Mouse (Mus musculus): ENCODE data around the gene Zfp661.

Gene Zfp661

GRCm38 (mm10) chr2:127550446-127550845, 36.4 kb downstream of the Zfp661 start:
- DNase-seq (ENCODE audit: low spot score): no peak

DNA sequence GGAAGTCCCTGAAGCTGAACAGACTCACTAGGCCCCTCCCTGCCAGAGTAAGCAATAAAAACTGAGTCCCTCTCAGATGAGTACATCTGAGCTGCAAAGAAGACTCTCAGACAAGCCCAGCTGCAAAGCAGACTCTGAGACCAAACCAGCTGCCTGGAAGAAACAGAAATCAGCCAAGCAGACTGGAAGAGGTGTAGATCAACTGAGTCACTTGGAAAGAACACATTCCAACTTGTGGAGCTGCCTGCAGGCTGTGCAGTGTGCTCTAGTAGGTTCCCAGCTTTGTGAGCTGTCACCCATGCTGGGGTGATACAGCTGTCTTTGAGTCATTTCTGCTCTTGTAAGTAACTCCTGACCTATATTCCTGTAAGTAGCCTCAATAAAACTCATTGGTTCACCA, 37.2 kb downstream of the Zfp661 start:
- DNase-seq (ENCODE audit: low spot score): no peak

DNA sequence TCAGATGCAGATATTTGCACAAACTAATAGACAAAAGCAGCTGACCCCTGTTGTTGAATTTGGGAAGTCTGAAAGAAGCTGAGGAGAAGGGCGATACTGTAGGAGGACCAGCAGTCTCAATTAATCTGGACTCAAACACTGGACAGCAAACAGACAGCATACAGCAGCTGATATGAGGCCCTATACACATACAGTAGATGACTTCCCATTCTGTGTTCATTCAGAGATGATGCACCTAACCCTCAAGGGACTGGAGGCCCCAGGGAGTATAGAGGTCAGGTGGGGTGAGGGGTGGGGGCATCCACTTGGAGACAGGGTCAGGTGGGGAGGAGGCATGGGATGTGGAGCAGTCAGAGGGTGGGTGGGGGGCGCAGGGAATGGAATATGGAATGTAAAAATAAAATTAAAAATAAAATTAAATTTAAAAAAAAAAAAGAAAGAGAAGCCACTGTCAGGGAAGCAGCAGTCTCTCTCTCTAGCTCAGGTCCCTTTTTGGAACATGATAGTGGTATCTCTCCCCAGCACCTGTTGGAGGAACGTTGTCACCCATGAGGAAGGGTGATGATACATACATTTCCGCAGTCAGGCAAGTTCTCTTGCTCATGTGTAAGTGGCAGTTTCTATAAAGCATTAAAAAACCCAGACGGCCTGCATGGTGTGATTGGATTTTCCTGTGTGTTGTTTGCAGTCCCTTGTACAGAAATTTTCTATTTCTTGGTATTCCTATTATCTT, 38.4 kb downstream of the Zfp661 start:
- DNase-seq (ENCODE audit: low spot score): no peak

GRCm38 (mm10) chr2:127541697-127542096, 45.2 kb downstream of the Zfp661 start:
- no peak for DNase-seq (ENCODE audit: low spot score)

- no peak for DNase-seq (ENCODE audit: low spot score)
Observed at GRCm38 (mm10) chr2:127541185-127541584, 45.7 kb downstream of the Zfp661 start, which contains the start of gene Prom2. Gene Prom2, minus strand, starts transcription at chr2:127541467.

GRCm38 (mm10) chr2:127539494-127539893, 47.4 kb downstream of the Zfp661 start:
- no peak for DNase-seq (ENCODE audit: low spot score)

DNA sequence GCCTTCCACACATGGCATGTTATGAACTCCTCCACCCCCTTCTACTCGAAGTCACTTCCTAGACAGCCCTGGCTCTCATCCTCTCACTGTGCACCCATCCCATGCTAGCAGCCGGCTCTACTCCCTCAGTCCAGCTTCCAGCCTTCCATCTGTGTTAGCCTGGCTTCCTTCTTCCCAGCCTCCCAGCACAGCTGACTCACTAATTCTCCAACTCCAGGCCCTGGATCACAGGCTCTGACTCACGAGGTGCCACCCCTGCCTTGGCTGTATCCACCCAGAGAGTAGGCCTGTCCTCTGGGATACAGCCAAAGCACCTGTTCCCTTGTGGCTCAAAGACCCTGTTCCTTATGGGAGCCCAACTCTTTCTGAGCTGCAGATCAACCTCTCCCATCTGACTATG, 49.3 kb downstream of the Zfp661 start:
- no peak for DNase-seq (ENCODE audit: low spot score)

- no peak for DNase-seq (ENCODE audit: low spot score)
Observed at GRCm38 (mm10) chr2:127535363-127535762, 51.5 kb downstream of the Zfp661 start.

DNA sequence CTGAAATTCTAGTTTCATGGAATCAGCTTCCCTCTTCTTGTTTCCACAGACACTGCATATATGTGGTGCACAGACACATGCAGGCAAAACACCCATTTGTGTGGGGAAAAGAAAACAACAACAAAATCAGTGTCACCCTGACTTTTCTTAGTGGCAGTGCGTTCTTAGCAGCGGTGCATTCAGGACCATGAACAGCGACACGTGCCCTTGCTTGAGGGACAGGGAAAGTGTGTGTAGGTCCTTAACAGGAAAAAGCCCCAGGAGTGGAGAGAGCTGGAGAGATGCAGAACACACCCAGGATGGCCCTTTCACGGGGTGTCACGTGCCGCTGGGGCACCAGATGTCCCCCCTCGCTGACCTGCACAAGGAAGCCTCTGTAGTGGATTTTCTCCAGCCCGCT, 54.5 kb downstream of the Zfp661 start:
- DNase-seq (ENCODE audit: low spot score): no peak

DNA sequence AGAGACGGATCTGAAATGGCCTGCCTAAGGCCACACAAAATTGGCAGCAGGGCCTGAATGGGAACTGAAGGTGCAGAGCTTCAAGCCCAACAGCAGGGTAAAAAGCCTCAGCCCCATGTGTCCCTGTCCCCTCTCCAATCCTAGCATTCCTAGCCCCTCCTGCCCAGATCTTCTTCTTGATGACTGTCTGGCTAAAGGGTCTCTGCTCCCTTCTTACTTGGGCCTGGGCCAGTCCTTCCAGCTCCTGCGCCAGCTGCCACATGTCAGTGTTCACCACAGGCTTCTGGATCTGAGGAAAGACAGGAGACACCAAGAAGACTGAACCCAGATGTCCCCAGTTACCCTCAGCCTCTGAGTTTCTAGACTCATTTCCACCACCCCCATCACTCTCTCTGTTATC, 55.3 kb downstream of the Zfp661 start:
- no peak for DNase-seq (ENCODE audit: low spot score)

DNA sequence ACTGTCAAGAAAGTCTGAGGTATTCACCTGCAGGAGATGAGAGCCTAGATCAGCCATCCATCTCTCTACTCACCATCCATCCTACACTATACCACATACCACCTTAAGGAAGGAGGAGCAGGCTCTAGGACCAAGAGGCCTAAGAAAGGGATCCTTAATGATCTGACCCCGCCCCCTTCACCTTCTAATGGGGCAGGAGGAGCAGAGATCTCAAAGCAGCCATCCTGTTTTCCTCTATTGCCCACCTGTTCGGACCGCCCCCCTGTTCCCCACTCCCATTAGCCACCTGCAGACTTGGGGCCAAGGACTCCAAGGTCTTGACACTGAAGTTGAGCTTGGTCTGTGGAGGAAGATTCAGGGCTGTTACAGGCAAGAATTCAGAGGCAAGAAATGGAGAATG, 56.5 kb downstream of the Zfp661 start:
- no peak for DNase-seq (ENCODE audit: low spot score)

DNA sequence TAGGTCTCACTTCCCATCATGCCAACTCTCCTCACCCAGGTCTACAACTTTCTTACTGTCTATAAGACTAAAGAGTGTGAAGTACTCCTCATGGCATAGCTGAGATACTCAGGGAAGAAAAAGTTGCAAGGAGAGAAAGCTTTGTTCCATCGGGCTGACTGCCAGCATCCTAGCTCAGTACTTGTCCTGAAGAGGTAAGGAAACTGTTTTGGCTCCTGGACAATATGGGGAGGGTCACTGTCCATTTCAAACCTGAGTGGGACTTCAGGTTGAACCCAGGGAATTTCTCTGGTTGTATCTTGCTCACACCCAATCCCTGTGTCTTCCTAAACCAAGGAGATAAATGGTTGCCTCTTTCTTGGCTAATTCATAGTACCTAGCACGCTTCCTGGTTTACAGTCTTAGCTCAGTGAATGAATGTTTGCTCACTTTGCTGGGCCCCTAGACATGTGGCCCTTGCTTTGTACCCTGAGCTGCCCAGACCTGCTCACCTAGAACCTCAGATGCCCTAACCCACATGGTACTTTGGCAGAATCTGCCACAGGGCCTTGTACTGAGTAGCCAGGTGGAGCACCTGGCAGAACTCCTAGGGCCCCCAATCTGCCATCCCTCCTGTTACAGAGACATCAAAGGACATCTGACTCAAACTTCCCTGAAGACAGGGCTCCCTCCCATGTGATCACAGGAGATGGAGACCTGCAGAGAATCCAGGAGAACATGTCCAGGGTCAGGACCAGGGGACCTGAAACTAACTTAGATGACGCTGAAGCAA, 61.7 kb downstream of the Zfp661 start:
- no peak for DNase-seq (ENCODE audit: low spot score)
